Mouse (Mus musculus) liver, embryonic 11.5 days (tissue): ENCODE measurements at regions not wholly inside any gene's neighbourhood (a gene's known extent, or its start where the extent isn't known, plus 50 kb on each side); places are given as distances from the start of the nearest gene placed in this dataset.

ENCODE experiments used
- ATAC-seq: fragments of 200-750 bp; cut with Nextera tagmentation; replicated peaks from 2 replicates; pipeline ENCODE4 v1.8.0; 2017; ENCODE audit warnings: moderate number of reproducible peaks, mild to moderate bottlenecking, moderate TSS enrichment, moderate library complexity; ENCODE audit not compliant: low FRiP score
- DNase-seq: peaks from one replicate; pipeline ENCODE4 v3.0.0-alpha.2; 2017; ENCODE audit warnings: low spot score
- H3K27ac ChIP-seq: fragments of 300-500 bp; sonication (generic); 2 replicates; pipeline ENCODE4 v1.5.1; 2014; ENCODE audit warnings: mild to moderate bottlenecking, low read depth, low read length, control low read depth
- H3K27me3 ChIP-seq: fragments of 300-500 bp; sonication (generic); replicated peaks from 2 replicates; pipeline ENCODE4 v1.6.1; 2014; ENCODE audit warnings: low read length, mixed read lengths; ENCODE audit not compliant: control insufficient read depth, insufficient read depth
- H3K36me3 ChIP-seq: fragments of 300-500 bp; sonication (generic); 2 replicates; pipeline ENCODE4 v1.6.1; 2014; ENCODE audit warnings: mild to moderate bottlenecking, low read length, moderate library complexity, mixed read lengths; ENCODE audit not compliant: control insufficient read depth, insufficient read depth
- H3K4me1 ChIP-seq: fragments of 300-500 bp; sonication (generic); replicated peaks from 2 replicates; pipeline ENCODE4 v1.6.1; 2014; ENCODE audit warnings: low read length, mixed read lengths; ENCODE audit not compliant: control insufficient read depth, insufficient read depth
- H3K4me2 ChIP-seq: fragments of 300-500 bp; sonication (generic); 2 replicates; pipeline ENCODE4 v1.6.1; 2014; ENCODE audit warnings: mild to moderate bottlenecking, control low read depth, moderate library complexity
- H3K4me3 ChIP-seq: fragments of 300-500 bp; sonication (generic); 2 replicates; pipeline ENCODE4 v1.5.1; 2014; ENCODE audit warnings: low read depth, low read length, control low read depth
- H3K9ac ChIP-seq: fragments of 300-500 bp; sonication (generic); 2 replicates; pipeline ENCODE4 v1.6.1; 2014; ENCODE audit warnings: low read depth, low read length, control low read depth
- H3K9me3 ChIP-seq: fragments of 300-500 bp; sonication (generic); 2 replicates; pipeline ENCODE4 v1.6.1; 2016; ENCODE audit warnings: low read length, inconsistent platforms, mixed read lengths; ENCODE audit not compliant: control insufficient read depth
- WGBS: fragments of 180-500 bp; shearing (Covaris S2); extraction: QIAGEN DNeasy Blood & Tissue Kit; methylation state at CpG from one replicate; pipeline ENCODE4 v1.1.7; 2014; 5-methylcytosine and 5-hydroxymethylcytosine counted together

DNA sequence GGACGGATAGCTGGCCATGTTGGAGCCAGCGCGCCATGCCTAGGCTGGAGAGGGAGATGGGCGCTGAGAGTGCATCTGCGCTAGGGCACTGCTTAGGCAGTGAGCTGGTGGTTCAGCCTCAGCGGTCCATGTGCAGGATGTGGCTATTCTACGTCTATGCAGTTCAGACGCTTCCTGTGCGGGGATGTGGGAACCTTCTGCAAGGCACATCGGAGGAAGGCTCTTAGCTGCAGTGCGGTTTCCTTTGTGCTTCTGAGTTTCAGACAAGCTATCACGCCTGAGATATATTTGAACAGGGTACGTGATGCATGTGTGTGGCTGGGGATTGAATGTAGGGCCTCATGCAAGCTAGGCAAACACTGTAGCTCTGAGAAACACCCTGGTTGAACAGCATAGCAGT is 54.4 kb upstream of the Lrpprc start:
- Histone ChIP-seq H3K4me2 (no peak overlapping the region), H3K36me3 (no peaks in the 10 kb centered on the region), H3K9me3 (no peaks in the 10 kb centered on the region), H3K27me3 (no peaks in the 10 kb centered on the region), H3K9ac (no peak overlapping the region), H3K4me3 (no peak overlapping the region), H3K27ac (no peak overlapping the region), H3K4me1 (no peaks in the 10 kb centered on the region)
- 60% methylated on average over 13 of the region's 13 CpGs for WGBS
- ATAC-seq (no peak), DNase-seq (no peak)

DNA sequence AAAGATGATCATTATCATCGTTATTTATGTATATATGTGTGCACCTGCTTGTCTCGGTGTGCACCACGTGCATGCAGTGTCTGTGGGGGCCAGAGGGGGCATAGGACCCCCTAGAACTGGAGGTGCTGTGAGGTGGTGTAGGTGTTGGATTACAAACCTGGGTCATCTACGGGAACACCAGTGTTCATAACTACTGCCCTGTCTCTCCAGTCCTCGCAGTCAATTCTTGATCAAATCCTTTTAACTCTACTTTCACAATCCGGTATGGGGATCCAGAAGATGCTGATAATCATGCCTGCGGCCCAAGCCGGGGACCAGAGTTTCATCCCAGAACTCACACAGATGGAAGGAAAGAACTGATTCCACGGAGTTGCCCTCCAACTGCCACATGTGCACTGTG is 55.6 kb upstream of the Lrpprc start:
- no peak overlapping the region for H3K27ac ChIP-seq
- no peaks in the 10 kb centered on the region for H3K4me1 ChIP-seq
- H3K27me3 ChIP-seq: no peaks in the 10 kb centered on the region
- DNase-seq (no peak), ATAC-seq (no peak)
- no peaks in the 10 kb centered on the region for H3K9me3 ChIP-seq
- no peak overlapping the region for H3K4me2 ChIP-seq
- H3K4me3 ChIP-seq: no peak overlapping the region
- H3K36me3 ChIP-seq: no peaks in the 10 kb centered on the region
- WGBS: 84% methylated on average over 9 of the region's 9 CpGs
- no peak overlapping the region for H3K9ac ChIP-seq

DNA sequence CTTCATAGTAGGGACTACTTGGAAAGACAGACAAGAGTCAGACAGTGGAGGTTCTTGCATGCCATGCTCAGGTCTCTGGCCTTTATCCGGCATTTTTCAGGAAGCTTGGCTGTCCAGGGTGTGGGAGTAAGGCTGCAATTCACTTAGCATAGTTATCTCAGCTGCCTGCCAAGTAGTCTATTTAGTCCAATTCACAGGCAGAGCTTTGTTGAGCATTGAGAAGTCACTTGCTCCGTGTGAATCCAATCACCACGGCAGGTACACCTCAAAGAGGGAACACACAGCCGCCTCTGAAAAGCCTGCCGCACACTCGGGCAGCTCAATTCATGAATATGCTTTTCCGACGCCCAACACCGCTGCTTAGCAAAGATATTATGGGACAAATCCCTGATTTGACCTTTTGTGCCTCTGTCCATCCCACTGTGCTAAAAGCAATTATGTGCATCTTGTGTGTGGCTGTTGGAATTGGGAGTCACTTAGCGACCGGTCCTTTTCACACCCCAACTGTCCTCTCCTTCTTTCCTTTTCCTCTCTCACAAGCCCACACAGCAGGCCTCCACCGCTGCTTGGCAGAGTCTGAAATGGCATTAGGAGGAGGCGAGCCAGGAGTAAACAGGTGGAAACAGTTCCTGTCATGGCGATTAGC is 57.9 kb upstream of the Lrpprc start:
- no peaks in the 10 kb centered on the region for H3K27me3 ChIP-seq
- H3K36me3 ChIP-seq: no peaks in the 10 kb centered on the region
- no peak overlapping the region for H3K27ac ChIP-seq
- ATAC-seq (no peak), DNase-seq (no peak)
- H3K9me3 ChIP-seq: no peaks in the 10 kb centered on the region
- 58% methylated on average over 14 of the region's 14 CpGs for WGBS
- no peak overlapping the region for H3K9ac ChIP-seq
- H3K4me2 ChIP-seq: no peak overlapping the region
- no peak overlapping the region for H3K4me3 ChIP-seq
- no peaks in the 10 kb centered on the region for H3K4me1 ChIP-seq

DNA sequence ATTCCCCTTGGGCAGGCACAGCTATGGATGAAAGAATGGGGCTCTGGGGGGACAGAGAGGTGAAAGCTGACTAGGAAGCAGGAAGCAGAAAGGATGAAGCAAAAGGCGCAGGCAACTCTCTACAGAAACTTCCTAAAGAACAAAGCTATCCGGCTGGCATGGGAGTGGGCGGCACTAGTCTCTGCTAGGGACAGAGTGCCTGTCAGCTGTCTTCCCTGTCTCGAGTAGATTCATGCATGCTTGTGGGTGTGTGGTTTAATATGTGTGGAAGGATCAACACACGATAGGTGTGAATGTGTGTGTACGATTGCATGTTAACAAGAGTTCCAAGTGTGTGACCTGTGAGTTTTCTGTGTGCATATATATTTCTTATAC is 58.4 kb upstream of the Lrpprc start:
- ATAC-seq: no peak
- WGBS: 67% methylated on average over 6 of the region's 6 CpGs

GRCm38 (mm10) chr17:84850464-84850863 is 59.9 kb upstream of the Lrpprc start:
- Histone ChIP-seq H3K9me3 (no peaks in the 10 kb centered on the region), H3K9ac (no peak overlapping the region), H3K27me3 (no peaks in the 10 kb centered on the region), H3K4me2 (no peak overlapping the region), H3K4me1 (no peaks in the 10 kb centered on the region), H3K27ac (no peak overlapping the region), H3K36me3 (no peaks in the 10 kb centered on the region), H3K4me3 (no peak overlapping the region)
- ATAC-seq: no peak
- DNase-seq: no peak
- 52% methylated on average over 5 of the region's 5 CpGs for WGBS

More for the DNA sequence above, 58.4 kb upstream of the Lrpprc start:
- Histone ChIP-seq H3K36me3 (no peaks in the 10 kb centered on the region), H3K4me1 (no peaks in the 10 kb centered on the region), H3K27ac (no peak overlapping the region), H3K9ac (no peak overlapping the region), H3K4me3 (no peak overlapping the region), H3K4me2 (no peak overlapping the region), H3K27me3 (no peaks in the 10 kb centered on the region), H3K9me3 (no peaks in the 10 kb centered on the region)
- DNase-seq: no peak

DNA sequence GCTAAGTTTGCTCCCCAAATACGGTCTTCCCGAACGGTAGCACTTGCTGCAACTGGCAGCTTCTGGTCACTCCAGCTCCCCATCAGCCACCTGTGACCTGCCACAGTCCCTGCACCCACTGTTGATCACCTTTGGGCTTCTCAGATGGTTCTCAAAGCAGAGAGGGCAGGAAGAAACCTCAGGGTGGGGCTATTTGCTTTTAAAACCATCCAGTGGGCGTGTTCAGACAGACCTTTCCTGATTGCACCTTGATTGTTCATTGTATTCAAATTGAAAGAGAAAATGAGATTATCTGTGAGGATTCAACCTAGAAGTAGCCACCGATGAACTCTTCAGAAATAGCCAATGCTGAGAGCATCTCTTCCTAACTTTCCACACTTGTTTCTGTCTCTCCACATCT is 60.3 kb upstream of the Lrpprc start:
- no peaks in the 10 kb centered on the region for H3K4me1 ChIP-seq
- H3K36me3 ChIP-seq: no peaks in the 10 kb centered on the region
- no peak overlapping the region for H3K27ac ChIP-seq
- H3K27me3 ChIP-seq: no peaks in the 10 kb centered on the region
- no peak for ATAC-seq
- H3K9me3 ChIP-seq: no peaks in the 10 kb centered on the region
- no peak overlapping the region for H3K4me3 ChIP-seq
- no peak for DNase-seq
- H3K9ac ChIP-seq: no peak overlapping the region
- 73% methylated on average over 5 of the region's 5 CpGs for WGBS
- H3K4me2 ChIP-seq: no peak overlapping the region

DNA sequence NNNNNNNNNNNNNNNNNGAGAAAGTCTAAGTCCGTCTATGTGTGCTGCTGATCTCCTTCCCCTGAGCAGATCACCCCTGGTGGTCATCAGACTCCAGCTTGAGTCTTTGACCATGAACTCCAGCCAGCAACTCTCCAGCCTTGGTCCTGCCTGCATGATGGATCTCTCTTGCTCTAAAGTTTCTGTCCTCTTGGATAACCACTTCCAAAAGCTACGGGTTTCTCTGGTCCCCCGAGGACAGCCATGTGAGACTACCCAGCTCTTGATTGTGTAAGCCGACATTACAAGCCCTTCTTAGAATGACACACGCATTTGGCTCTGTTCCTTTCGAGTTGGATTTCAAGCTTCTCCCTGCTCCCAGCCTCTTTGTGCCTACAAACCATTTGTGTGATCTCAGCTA is 66.4 kb upstream of the Lrpprc start:
- H3K4me3 ChIP-seq: no peak overlapping the region
- H3K9me3 ChIP-seq: no peaks in the 10 kb centered on the region
- H3K4me2 ChIP-seq: no peak overlapping the region
- no peak overlapping the region for H3K9ac ChIP-seq
- H3K27me3 ChIP-seq: no peaks in the 10 kb centered on the region
- H3K36me3 ChIP-seq: no peaks in the 10 kb centered on the region
- no peak overlapping the region for H3K27ac ChIP-seq
- no peaks in the 10 kb centered on the region for H3K4me1 ChIP-seq
- WGBS: 82% methylated on average over 6 of the region's 6 CpGs
- no peak for DNase-seq
- no peak for ATAC-seq

GRCm38 (mm10) chr17:84858830-84859229 is 68.2 kb upstream of the Lrpprc start:
- 32% methylated on average over 4 of the region's 4 CpGs for WGBS

GRCm38 (mm10) chr17:84859916-84860315 is 69.3 kb upstream of the Lrpprc start:
- no peaks in the 10 kb centered on the region for H3K4me1 ChIP-seq
- WGBS: 56% methylated on average over 8 of the region's 8 CpGs
- no peak overlapping the region for H3K4me3 ChIP-seq
- DNase-seq (no peak), ATAC-seq (no peak)
- H3K36me3 ChIP-seq: no peaks in the 10 kb centered on the region
- no peak overlapping the region for H3K27ac ChIP-seq
- H3K9me3 ChIP-seq: no peaks in the 10 kb centered on the region
- no peak overlapping the region for H3K4me2 ChIP-seq
- no peak overlapping the region for H3K9ac ChIP-seq
- H3K27me3 ChIP-seq: no peaks in the 10 kb centered on the region

More at GRCm38 (mm10) chr17:84858830-84859229, 68.2 kb upstream of the Lrpprc start:
- DNase-seq: no peak
- no peaks in the 10 kb centered on the region for H3K27me3 ChIP-seq
- H3K9ac ChIP-seq: no peak overlapping the region
- no peaks in the 10 kb centered on the region for H3K9me3 ChIP-seq
- no peak overlapping the region for H3K27ac ChIP-seq
- no peak overlapping the region for H3K4me2 ChIP-seq
- H3K4me1 ChIP-seq: no peaks in the 10 kb centered on the region
- H3K36me3 ChIP-seq: no peaks in the 10 kb centered on the region
- no peak overlapping the region for H3K4me3 ChIP-seq
- no peak for ATAC-seq
